Mouse (Mus musculus) granulocyte monocyte progenitor cell, adult 5-6 weeks (primary cell): ENCODE measurements around the gene Sirt1. TPM values are rescaled to one million over a fixed set of nuclear protein-coding genes. Genes with fewer than 3 reads are reported as not detected.
"Not testable (repeated sequence)": the region's sequence is repeated elsewhere in the genome, so short reads cannot be mapped to it uniquely, and the experiment has no call there.

Experiments
- ATAC-seq: replicated peaks from 2 replicates; pipeline ENCODE4 v1.8.0; 2016; ENCODE audit warnings: mild to moderate bottlenecking, moderate TSS enrichment, inconsistent platforms; ENCODE audit not compliant: poor library complexity, severe bottlenecking
- total RNA-seq, 2 experiments: library from RNA; stranded (forward) in 1 of 2; stranded (reverse) in 1 of 2; fragments of 200-712, 200-1000 nt in 1 of 2; fragments of >200 nt in 1 of 2; fragmentation: Nextera tagmentation in 1 of 2; gene quantifications; 2 replicates each; pipeline ENCODE4 v1.2.3; 2014 to 2017

Sirt1 gene
- total RNA-seq (2014; fragmentation: Nextera tagmentation) (20.4 and 31.4 TPM in 2 replicates), total RNA-seq (2017) (33.3 and 35.5 TPM in 2 replicates)

- ATAC-seq: peak; percentile 15
Measured at GRCm38 (mm10) chr10:63381498-63382280, at the start of gene Sirt1. Sirt1 (minus strand) TSS chr10:63381704.

GRCm38 (mm10) chr10:63429785-63430305 lies 48.3 kb upstream of the Sirt1 start, which contains the start of gene Ctnna3:
Ctnna3 (plus strand) TSS chr10:63430098.
- peak; percentile 77 for ATAC-seq

GRCm38 (mm10) chr10:63429380-63429779 lies 47.9 kb upstream of the Sirt1 start:
- ATAC-seq: peak; percentile 86

GRCm38 (mm10) chr10:63429023-63429340 lies 47.5 kb upstream of the Sirt1 start:
- no peak for ATAC-seq

GRCm38 (mm10) chr10:63428243-63429022 lies 46.9 kb upstream of the Sirt1 start:
- peak; percentile 26 for ATAC-seq

GRCm38 (mm10) chr10:63427146-63427545 lies 45.6 kb upstream of the Sirt1 start:
- no peak for ATAC-seq

GRCm38 (mm10) chr10:63424475-63424814 lies 42.9 kb upstream of the Sirt1 start:
- peak; percentile 37 for ATAC-seq

GRCm38 (mm10) chr10:63423591-63424474 lies 42.3 kb upstream of the Sirt1 start:
- no peak for ATAC-seq

- no peak for ATAC-seq
Measured at GRCm38 (mm10) chr10:63422736-63422992, 41.2 kb upstream of the Sirt1 start.

- peak; percentile 70 for ATAC-seq
Measured at GRCm38 (mm10) chr10:63421739-63422735, 40.5 kb upstream of the Sirt1 start, which contains the start of gene Gm7075. Gm7075 (minus strand) TSS chr10:63421789.

GRCm38 (mm10) chr10:63417061-63417460 lies 35.6 kb upstream of the Sirt1 start:
- ATAC-seq: 0 out of 2 replicates have a peak, but pooled peaks have one; percentile 10

GRCm38 (mm10) chr10:63415850-63416249 lies 34.3 kb upstream of the Sirt1 start:
- ATAC-seq: peak; percentile 92

- no peak for ATAC-seq
Measured at GRCm38 (mm10) chr10:63415287-63415686, 33.8 kb upstream of the Sirt1 start.

GRCm38 (mm10) chr10:63412756-63413155 lies 31.3 kb upstream of the Sirt1 start:
- no peak for ATAC-seq

GRCm38 (mm10) chr10:63411674-63412073 lies 30.2 kb upstream of the Sirt1 start:
- ATAC-seq: not testable (repeated sequence)

GRCm38 (mm10) chr10:63410162-63410956 lies 28.9 kb upstream of the Sirt1 start:
- peak; percentile 87 for ATAC-seq

- ATAC-seq: no peak
Measured at GRCm38 (mm10) chr10:63403636-63404035, 22.1 kb upstream of the Sirt1 start.

- ATAC-seq: no peak
Measured at GRCm38 (mm10) chr10:63402731-63403504, 21.4 kb upstream of the Sirt1 start.
